Mouse (Mus musculus): ENCODE results near the gene Il13ra1.

Gene Il13ra1

DNA sequence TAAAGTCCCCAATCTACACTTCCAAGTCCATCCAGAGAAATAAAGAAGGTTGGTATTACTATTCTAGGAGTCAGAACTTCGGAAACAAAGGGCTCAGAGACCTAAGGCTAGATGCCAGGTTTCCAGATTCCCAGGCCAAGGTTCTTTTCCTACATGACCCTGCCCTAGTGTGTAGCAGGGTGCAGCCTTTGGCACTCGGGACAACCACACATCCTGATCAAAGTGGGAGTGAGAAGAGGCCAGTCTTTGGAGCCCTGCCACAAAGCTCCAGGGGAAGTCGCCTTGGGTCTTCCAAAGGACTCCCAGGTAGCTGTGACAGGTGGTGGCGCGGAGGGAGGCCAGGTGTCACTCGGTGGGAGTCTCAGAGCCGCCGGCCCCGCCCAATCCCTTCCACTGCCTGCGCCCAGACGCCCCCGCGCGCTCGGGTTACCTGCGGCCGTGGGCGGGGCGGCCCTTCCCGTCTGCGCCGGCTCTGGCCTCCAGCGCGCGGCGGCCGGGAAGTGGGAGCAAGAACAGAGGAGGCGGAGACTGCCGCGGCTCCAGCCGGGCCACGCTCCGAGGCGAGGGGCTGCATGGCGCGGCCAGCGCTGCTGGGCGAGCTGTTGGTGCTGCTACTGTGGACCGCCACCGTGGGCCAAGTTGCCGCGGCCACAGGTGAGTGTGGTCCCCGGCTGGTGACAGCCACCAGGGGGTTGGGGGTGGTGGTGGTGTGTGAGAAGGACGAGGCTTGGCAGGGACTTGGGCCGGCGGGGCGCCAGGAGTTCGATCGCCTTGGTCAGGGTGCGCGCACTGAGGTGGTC lies at the start of gene Il13ra1:
TSS of gene Il13ra1 (plus strand) at position 489 of the 800 bp plus-strand sequence.
- in situ Hi-C loops (cut with MboI, MseI): no loop called here

DNA sequence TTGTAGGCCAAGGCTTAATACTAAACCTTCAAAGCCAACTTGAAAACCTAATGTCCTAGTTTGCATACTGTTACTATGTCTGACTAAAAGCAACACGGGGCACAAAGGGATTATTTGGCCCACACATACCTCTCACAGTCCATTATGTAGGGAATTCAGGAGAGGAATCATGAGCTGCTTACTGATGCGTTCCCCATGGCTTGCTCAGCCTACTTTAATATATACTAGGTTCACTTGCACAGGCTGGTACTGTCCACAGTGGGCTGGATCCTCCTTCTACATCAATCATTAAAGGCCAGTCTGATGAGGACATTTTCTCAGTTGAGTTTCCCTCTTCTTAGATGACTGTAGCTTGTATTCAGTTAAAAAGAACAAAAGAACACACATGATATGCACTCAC lies 37.9 kb upstream of the Il13ra1 start:
- in situ Hi-C loops (cut with MboI, MseI): no loop called here

DNA sequence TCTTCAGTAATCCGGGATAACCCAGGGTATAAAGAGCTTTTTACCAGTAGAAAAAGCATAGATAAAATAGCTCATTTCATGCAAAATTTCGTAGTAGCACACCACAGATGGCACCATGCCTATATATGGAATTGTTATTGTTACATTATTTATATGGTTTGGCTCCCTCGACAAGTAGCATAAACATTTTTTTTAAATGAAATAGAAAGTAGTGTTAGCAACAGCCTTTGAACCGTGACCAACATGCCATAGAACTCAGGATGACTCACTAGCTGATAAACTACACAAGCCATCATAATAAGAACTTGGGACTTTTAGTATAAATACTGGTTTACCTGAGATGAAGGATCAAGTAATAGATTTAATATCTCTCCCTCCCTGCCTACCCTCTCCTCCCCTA lies 34.7 kb upstream of the Il13ra1 start:
- in situ Hi-C loops (cut with MboI, MseI): no loop called here

DNA sequence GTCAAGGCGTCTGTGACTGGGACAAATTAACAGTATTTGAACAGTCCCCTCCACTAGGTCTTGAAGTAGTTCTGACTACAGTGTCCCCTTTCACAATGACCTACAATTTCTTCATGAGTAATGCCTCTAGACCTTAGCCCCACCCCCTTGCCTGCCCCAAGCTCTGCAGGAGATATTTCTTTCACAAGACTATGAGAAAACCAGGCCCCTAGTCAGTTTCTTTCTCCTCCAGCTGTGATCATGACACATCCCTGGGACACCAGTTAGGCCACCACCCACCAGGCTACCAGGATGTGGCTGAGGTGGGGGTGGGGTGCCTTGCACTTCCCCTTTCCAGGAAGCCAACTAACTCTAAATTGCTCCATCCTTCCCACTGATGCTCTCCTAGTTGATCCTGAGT lies 29.0 kb upstream of the Il13ra1 start:
- in situ Hi-C loops (cut with MboI, MseI): no loop called here

DNA sequence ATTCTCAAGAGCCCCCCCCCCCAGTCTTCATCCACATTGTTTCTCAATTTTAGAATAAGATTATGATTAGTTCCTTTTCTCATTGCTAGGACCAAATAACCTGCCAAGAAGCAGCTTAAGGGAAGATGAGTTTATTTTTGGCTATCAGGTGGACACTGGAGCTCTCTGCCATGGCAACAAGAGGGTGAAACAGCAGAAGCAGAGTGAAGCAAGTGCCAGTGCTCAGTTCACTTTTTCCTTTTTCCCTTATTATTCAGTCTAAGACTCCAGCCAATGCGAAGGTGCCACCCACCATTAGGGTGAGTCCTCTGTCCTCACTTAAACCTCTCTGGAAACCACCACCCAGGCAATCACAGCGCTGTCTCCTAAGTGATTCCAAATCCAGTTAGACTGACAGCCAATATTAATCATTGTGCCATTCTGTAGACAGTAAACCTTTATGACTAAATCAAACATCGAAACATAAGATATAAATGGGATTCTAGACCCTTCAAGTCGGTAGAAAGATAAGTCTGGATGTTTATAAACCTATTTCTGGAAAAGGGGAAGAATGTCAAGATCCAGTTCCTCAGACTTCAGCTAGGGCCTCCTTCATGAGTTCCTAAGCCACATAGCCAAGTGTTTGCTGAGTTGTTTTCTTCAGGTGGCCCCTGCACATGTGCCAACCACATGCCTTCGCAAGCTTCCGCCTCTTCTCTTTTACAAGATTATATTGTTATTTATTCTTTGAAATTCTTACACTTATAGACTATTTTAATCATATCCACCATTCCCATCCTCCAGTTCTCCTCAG lies 23.2 kb upstream of the Il13ra1 start:
- in situ Hi-C loops (cut with MboI, MseI): no loop called here

DNA sequence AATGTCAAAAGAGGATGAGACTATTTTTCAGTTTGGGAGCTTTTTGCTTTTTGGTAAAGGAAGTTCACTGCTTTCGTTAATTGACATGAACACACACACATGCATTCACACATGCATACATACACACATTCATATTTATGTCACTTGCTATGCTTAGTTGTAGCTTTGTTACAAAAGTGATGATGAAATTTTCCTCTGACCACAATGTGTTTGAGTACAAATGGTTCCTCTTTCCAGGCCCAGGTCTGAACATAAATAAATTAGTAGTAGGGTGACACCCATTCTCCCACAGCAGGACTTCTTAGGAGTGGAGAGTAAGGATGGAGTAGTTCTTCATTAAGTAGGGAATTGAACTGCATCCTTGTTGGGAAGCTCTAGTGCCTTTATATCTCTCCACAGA lies 11.0 kb upstream of the Il13ra1 start:
- in situ Hi-C loops (cut with MboI, MseI): no loop called here

DNA sequence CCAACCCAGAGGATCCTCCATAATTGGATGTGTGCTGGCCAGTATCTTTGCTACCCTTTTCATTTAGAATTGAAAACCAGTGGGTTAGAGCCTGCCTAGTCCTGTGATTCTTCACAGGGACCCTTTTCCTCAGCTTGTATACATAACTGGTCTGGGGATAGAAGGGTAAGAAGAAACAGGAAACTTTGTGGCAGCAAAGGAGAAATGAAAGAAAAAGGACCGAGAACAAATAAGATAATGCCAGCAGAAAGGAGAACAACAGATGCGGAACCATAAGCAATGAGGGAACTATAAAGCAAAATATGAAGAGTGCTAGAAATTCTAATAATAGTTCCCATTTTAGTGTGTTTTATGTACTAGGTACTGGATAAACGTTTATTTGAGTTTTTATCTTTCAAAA lies 10.6 kb upstream of the Il13ra1 start:
- in situ Hi-C loops (cut with MboI, MseI): no loop called here

DNA sequence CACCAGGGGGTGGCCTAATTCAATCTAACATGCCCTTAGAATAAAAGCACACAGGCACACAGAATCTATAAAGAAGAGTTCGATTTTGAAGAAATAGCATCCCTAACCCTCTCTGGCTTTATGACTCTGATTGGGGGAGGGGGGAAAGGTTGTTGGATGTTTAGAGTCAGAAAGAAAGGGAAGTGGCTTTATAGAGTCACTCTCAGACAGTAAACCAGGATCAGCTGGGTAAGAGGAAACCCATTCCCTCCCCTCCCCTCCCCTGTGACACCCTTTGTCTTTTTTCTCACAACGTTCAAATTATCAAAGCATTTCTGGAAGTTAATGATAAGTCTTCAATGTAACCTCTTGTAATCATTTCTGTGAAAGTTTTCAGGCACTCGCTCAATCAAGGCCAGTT lies 3.3 kb upstream of the Il13ra1 start:
- in situ Hi-C loops (cut with MboI, MseI): no loop called here

DNA sequence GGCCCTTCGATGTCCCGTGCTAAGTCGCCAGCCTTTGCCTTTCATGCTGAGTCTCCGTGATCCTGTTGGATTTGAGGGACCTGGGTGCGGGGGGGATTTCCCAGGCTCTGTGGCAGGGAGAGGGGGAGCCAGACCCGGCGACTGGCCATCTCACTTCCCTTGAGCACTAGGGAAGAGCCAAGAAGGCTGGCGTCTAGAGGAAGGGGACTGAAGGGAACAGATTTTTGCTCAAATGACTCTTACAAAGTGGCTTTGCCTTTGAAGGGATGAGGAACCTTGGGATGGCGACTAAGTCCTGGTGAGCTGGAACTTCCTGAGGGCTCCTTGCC lies 476 bp downstream of the Il13ra1 start:
- in situ Hi-C loops (cut with MboI, MseI): no loop called here

DNA sequence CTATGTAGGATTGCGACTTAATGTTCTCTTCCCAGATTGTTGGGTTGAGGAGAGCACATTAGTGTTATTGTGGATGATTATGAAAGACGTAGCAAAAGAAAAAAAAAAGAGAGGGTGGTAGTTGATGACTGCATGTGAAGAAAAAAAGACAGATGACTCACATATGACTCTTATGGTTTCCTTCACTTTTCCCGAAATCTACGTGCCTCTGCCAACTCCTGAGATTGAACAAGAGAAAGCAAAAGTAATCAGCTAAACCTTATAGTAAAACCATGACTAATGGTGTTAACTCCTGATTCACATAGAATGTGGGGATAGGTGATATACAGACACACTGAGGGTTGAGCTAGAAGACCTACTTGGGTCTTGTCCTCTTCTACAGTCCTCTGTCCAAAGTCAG lies 3.3 kb downstream of the Il13ra1 start:
- in situ Hi-C loops (cut with MboI, MseI): no loop called here

DNA sequence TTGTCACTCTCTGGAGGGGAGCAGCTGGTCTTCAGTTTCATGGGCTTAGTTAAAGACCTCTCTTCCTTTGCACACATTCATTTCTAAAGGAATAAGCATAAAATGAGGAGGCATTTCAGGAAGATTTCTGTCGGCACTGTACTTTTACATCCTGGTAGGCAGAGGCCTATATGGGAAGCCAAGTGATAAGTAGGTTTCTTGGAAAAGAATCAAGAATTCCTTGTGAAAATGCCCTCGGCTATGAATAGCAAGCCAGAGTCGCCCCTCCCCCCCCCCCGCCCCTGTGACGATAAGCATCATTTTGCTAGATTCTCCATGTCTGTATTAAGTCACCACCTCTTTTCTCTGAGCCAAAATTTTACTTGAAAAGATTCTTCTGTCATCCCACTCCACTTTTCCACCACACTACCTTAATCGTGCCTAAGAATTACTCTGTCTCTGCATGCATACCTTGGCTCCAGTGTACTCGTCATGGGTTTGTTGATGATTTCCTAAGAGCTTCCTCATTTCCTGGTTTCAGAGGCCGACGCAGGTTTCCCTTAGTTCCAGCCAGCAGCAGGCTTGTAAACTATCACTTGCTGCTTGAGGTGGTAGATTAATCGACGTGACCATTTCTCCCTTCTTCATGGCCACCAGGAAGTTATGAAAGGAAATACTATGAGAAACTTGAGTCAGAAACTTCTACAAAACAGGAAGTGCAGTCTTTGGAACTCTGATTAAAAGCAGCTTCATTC lies 17.3 kb downstream of the Il13ra1 start:
- in situ Hi-C loops (cut with MboI, MseI): no loop called here

DNA sequence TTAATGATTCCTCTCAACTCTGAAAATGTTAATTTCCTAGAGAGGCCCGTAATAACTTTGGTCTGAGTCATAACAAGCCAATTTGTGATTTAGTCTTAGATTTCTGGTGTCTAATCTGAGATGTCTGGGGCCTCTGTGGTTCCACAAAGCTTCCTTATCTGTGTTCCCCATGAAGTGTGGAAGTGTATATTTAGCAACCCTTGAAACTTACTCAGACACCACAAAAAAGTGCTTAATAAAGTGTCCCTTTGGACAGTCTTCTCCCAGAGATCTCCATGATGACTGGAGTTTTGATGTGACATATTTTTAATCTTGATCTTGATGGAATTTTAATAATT lies 17.8 kb downstream of the Il13ra1 start:
- in situ Hi-C loops (cut with MboI, MseI): no loop called here

DNA sequence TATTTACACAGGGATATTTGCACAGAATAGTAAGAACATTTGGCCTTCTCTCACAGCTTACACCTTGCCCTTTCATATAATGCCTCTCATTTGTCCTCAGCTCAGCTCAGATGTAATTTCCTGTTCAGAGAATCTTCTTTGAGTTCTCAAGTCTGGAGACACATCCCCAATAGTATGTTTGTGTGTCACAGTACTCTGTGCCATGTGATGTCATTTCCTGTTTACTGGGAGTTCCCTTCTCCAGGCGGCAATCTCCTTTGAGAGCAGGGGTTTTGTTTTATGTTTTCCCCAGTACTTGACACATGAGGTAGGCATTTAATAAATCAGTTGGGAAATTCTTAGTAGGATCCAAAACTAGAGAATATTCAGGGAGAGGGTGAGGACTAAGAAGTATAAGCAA lies 24.4 kb downstream of the Il13ra1 start:
- in situ Hi-C loops (cut with MboI, MseI): loop anchor here (5.0 kb wide), 1 partner anchor 1041 kb away; no protein-coding TSS in a partner anchor

DNA sequence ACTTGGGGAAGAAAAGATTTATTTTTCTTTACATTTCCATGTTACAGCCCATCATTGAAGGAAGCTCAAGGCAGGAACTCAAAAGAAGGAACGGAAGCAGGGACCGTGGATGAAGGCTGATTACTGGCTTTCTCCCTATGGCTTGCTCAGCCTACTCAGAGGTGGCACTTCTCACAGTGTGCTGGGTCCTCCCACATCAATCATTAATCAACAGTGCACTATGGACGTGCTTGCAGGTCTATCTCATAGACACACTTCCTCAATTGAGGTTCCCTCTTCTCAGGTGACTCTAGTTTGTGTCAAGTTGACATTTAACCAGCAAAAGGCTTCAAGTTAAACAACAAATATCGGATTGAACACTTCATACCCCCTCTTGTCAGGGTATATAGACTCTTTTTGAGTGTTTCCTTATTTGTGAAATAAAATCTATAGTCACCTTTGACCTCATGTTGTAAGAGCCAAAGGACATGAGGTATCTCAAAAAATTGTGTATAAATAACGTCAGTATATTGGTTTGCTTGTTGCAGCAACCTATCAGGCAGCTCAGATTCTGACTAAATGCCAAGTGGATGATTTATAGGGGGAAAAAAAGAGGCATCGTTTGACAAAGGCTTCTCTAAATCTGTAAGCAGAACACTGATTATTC lies 30.2 kb downstream of the Il13ra1 start:
- in situ Hi-C loops (cut with MboI, MseI): no loop called here

DNA sequence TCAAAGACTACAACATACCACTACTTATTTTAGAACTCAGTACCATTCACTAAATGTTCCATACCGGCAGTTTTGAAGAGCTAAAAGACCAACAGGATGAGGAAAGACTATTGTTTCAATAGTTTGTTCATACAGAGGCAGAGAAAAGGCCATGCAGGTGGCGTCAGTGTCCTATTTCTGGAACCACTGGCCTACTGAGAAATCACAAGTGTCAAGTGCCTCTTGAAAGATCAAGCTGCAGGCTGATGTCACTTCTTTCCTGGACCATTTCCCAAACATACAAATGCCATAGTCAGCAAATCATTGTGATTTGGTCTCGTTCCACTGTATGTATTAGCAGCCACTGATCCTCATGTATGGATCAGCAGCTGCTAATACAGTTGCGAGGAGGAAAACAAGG lies 34.8 kb downstream of the Il13ra1 start:
- in situ Hi-C loops (cut with MboI, MseI): no loop called here

DNA sequence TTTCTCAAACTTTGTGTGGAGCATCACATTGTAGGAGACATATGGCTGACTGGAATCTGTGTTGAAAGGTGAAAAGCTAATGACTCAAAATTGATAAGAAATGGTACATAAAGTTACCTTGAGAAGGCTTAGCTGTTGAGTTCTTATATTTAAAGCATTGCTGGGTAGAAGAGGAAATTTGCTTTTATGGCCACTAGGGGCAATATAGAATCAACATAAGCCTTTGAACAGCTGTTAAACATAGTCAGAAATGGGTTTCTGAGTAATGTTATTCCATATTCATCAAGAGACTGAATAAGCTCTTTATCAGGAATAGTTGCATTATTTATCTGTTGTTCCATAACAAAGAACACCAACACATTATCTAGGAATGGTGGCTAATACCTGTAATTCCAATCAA lies 38.2 kb downstream of the Il13ra1 start:
- in situ Hi-C loops (cut with MboI, MseI): no loop called here

DNA sequence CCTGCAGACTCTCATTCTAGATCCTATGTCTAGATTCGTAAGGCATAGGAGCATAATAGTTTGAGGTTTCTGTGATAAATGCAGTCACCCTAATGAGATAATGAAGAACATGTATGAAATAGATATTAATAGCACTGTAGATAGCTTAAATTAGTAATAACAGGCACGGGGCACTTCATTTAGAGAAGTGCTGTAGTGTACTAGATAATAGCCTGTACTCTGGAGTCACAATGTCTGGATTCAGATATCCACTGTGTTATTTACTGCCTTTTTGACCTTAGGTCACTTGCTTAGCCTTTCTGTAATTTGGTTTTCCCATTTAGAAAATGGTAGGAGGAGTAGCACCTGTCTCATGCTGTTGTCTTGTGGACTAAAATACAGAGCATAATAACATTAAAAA lies 44.8 kb downstream of the Il13ra1 start:
- in situ Hi-C loops (cut with MboI, MseI): no loop called here

DNA sequence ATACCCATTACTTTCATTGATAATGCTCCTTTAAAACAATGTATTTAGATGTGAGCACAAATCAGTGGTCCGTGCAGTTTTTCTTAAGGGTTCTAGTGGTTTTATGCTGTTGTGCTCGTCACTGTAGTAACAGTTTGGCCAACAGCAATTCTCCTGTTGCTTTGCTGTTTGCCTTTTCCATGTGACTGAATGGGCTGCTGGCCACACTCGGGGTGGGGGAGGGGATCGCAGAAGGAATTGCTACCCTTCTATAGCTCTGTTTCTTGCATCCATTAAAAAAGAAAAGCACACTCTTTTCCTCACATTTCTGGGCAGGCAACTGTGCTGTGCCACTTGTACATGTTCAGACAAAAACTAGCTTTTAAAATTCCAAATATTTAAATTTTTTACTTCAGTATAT lies 49.7 kb downstream of the Il13ra1 start:
- in situ Hi-C loops (cut with MboI, MseI): no loop called here

DNA sequence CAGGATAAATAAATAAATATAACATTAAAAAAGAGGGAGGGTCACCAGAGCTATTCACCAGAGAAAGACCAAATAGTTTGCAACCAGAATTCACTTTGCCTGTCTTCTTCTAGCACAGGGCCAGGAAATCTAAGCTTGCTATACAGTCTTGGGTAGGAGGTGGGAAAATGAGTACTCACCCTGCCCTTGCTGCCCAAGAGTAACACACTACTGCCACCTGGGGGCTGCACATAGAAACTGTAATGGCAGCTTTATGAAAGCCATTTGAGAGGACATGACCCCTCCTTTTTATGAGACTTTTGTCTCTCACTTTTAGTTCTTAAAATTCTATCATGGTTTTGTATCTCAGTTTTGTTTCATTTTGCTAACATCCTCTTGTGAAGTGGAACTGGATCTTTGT lies 71.7 kb downstream of the Il13ra1 start:
- in situ Hi-C loops (cut with MboI, MseI): loop anchor here (5.0 kb wide), 1 partner anchor 351 kb away; no protein-coding TSS in a partner anchor

DNA sequence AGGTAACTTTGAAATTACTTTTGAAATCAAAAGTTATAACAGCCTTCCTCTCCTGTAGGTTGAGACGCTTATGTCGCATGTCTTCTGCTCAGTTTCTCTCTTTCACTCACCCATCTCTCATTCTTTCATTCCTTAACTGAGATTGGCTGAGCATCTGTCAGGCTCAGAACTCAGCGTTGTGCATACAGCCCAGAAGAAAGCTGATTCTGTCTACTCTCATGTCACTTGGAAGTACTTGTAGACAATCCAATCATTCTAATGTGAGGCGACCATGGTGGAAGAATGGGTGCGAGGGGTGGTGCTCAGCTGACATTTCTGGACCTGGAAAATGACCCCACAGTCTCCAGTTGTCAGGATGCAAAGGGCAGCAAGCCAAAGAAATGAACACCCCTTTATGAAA lies 74.1 kb downstream of the Il13ra1 start:
- in situ Hi-C loops (cut with MboI, MseI): no loop called here

DNA sequence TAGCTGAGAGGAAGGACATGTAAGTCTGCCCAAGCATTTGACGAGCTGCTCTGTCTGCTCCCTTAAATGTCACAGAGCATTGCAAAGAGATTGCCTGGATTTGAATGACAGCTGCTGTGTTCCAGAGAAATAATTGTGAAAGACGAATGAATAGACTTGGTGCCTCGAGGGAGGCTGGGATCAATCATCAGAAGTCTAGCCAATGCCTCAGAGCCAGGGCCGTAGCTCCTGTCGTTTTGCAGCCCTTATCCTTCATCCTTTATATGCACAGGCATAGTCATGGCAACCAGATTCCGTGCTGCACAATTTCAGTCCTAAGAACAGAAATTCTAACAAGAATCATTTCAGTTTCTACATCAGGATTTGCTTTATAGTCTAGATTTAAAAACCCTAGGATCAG lies 74.5 kb downstream of the Il13ra1 start:
- in situ Hi-C loops (cut with MboI, MseI): no loop called here

DNA sequence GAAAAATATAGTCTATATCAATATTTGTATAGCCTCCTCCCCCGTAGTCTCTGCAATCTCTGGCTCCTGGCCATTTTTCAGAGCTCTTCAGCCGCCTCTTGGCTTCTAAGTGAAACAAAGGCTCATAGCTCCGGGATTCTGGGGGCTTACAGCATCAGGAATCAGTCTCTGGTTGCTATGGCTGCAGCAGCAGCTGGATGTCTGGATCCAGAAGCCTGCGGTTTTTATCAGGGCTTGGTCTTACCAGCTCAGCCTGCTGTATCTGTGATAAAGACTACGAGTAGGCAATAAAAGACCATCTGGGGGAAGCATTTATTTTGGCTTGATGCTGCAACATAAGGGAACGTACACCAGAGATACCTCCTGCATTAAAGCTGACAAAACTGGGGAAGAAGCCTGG lies 82.0 kb downstream of the Il13ra1 start:
- in situ Hi-C loops (cut with MboI, MseI): no loop called here
